Mouse (Mus musculus) erythroblast, embryonic 14.5 days (primary cell): ENCODE data around the gene Bcas3.

Source experiments
- GATA1 ChIP-seq: IDR thresholded peaks from 2 replicates; pipeline ENCODE4 v1.6.1; 2012; ENCODE audit warnings: low read length, inconsistent platforms, mixed read lengths
- TAL1 ChIP-seq: IDR thresholded peaks from 3 replicates; pipeline ENCODE4 v1.6.1; 2012; ENCODE audit warnings: low read length, inconsistent platforms, mixed read lengths

GRCm38 (mm10) chr11:85734317-85735211 is 381.6 kb downstream of the Bcas3 start:
- TF ChIP-seq GATA1: no peak
- TF ChIP-seq TAL1: no peak
